Mouse (Mus musculus) liver, adult 2 months (tissue): Measurements from ENCODE around the gene Bhlhe23.

Source experiments
- CTCF ChIP-seq: fragments of 200-500 bp; IDR thresholded peaks from 2 replicates; pipeline ENCODE4 v1.5.1; 2011; ENCODE audit warnings: low read depth, low read length, control low read depth
- POLR2A ChIP-seq: fragments of 200-500 bp; IDR thresholded peaks from 2 replicates; pipeline ENCODE4 v1.6.1; 2011; ENCODE audit warnings: low read length, control low read depth; ENCODE audit not compliant: insufficient read depth; ENCODE audit errors: extremely low read depth

DNA sequence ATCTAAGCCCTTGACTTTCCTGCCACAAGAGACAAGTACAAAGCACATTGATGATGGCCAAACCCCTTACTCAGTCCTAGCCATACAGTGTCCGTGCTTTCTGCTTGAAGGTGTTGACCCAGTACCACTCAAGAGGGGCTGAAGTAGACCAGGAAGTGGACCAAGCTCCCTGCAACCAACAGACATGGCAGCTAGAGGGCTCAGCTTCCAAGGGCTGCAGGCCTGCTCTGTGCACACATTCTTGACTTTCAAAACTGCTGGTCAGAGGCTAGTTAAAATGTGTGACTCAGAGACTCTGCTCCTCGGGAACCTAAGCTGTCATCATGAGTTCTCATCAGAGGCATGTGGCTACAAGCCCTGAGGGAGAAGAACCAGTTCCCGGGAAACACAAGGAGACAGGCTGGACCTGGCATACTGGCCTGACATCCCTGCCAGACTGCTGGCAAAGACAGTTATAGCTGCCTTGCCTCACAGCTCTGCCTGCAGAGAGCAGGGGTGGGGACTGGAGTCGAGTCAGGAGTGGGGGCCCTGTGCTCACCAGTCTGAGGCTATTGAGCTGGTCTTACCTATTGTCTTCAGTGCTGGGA lies 37.4 kb upstream of the Bhlhe23 start:
- TF ChIP-seq CTCF (no peak), POLR2A (no peak)
